Mouse (Mus musculus) kidney, postnatal 14 days (tissue): ENCODE measurements at regions not wholly inside any gene's neighbourhood (a gene's known extent, or its start where the extent isn't known, plus 50 kb on each side); places are given as distances from the start of the nearest gene placed in this dataset.

ENCODE experiments used
- DNase-seq: peaks from one replicate; pipeline ENCODE4 v3.0.0; 2022; ENCODE audit warnings: mixed read lengths

- DNase-seq = no peak
Measured at GRCm38 (mm10) chr8:109416327-109417100, 77.3 kb upstream of the Pmfbp1 start.

- peak; percentile 32 for DNase-seq
Measured at GRCm38 (mm10) chr8:109417222-109417621, 76.6 kb upstream of the Pmfbp1 start.

- no peak for DNase-seq
Measured at GRCm38 (mm10) chr8:109417971-109418370, 75.9 kb upstream of the Pmfbp1 start.

GRCm38 (mm10) chr8:109419029-109419596 lies 74.7 kb upstream of the Pmfbp1 start:
- DNase-seq = no peak

- no peak for DNase-seq
Measured at GRCm38 (mm10) chr8:109424004-109424403, 69.8 kb upstream of the Pmfbp1 start.

- no peak for DNase-seq
Measured at GRCm38 (mm10) chr8:109428551-109428950, 65.3 kb upstream of the Pmfbp1 start.

- no peak for DNase-seq
Measured at GRCm38 (mm10) chr8:109434538-109434937, 59.3 kb upstream of the Pmfbp1 start.

- DNase-seq = no peak
Measured at GRCm38 (mm10) chr8:109436056-109436455, 57.8 kb upstream of the Pmfbp1 start.

GRCm38 (mm10) chr8:109436830-109437567 lies 56.8 kb upstream of the Pmfbp1 start:
- DNase-seq = peak; percentile 22

- no peak for DNase-seq
Measured at GRCm38 (mm10) chr8:109438531-109438930, 55.3 kb upstream of the Pmfbp1 start.
